Mouse (Mus musculus) B cell, adult 2 months (primary cell): ENCODE measurements around the gene Tefm.
"Not testable (repeated sequence)": the region's sequence is repeated elsewhere in the genome, so short reads cannot be mapped to it uniquely, and the experiment has no call there.

Experiments
- DNase-seq, 2 experiments: peaks; one replicate each; pipeline ENCODE4 v3.0.0; 2022

Tefm gene

DNA sequence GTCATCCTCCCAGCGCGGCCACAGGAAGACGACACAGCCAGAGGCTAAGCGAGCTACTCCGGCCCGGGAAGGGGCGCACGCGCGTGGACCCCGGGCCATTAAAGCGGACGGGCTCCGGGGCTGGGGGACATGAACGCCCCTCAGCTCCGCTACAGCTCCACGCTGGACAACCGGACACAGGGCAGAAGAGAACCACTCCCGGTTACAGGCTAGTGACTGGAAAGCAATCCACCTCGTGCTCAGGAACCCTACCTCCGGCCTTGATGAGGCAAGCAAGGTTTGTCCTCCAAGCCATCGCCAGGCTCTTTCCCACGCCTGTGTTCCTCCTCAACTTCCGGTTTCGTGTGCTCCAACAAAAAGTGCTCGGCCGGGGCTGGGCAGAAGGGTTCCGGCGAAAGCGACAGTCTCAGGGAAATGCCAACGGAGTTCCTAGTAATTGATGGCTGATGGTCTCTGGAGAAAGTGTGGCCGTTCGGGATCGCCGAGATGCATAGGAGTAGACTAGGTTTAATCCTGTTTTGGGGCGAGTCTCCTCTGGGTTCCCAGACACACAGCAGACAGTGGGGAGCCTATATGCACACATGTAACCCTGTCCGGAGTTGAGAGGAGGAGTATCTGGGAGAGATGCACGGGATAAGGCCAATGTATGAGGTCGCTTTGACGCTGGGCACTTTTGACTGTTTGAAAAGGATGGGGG lies at the start of gene Tefm:
Gene Tefm, minus strand, starts transcription at position 351 of the 697 bp plus-strand sequence.
- DNase-seq = peak; percentile 78 to 79

GRCm38 (mm10) chr11:80190280-80190679 lies 48.3 kb upstream of the Tefm start:
- no peak for DNase-seq

- not testable (repeated sequence) for DNase-seq
These were observed 43.5 kb upstream of the Tefm start for GRCm38 (mm10) chr11:80185441-80185976.

GRCm38 (mm10) chr11:80184531-80185071 lies 42.6 kb upstream of the Tefm start:
- DNase-seq = peak in 1 of 2 experiments; percentile 14

GRCm38 (mm10) chr11:80183705-80184255 lies 41.8 kb upstream of the Tefm start, which contains the start of gene Rnf135:
TSS of gene Rnf135 (plus strand) at chr11:80183851.
- DNase-seq = peak; percentile 87 to 89

DNA sequence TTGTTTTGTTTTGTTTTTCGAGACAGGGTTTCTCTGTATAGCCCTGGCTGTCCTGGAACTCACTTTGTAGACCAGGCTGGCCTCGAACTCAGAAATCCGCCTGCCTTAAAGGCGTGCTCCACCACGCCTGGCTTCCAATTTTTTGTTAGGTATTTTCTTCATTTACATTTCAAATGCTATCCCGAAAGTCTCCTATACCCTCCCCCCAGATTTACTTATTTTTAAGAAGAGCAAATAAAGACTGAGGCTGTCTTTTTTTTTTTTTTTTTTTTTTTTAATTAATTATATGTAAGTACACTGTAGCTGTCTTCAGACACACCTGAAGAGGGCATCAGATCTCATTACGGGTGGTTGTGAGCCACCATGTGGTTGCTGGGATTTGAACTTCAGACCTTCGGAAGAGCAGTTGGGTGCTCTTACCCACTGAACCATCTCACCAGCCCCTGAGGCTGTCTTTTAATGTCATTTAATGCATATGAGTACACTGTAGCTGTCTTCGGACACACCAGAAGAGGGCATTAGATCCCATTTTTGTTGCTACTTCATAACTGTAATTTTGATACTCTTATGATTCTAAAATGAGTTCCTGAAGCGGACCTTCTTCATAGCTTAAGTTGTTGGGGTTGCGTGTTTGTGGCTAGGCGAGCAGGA lies 41.2 kb upstream of the Tefm start:
- DNase-seq = not testable (repeated sequence)

GRCm38 (mm10) chr11:80181021-80181749 lies 39.2 kb upstream of the Tefm start:
- peak in 1 of 2 experiments; percentile 31 for DNase-seq

- no peak for DNase-seq
These were observed 36.3 kb upstream of the Tefm start for GRCm38 (mm10) chr11:80178316-80178715.

DNA sequence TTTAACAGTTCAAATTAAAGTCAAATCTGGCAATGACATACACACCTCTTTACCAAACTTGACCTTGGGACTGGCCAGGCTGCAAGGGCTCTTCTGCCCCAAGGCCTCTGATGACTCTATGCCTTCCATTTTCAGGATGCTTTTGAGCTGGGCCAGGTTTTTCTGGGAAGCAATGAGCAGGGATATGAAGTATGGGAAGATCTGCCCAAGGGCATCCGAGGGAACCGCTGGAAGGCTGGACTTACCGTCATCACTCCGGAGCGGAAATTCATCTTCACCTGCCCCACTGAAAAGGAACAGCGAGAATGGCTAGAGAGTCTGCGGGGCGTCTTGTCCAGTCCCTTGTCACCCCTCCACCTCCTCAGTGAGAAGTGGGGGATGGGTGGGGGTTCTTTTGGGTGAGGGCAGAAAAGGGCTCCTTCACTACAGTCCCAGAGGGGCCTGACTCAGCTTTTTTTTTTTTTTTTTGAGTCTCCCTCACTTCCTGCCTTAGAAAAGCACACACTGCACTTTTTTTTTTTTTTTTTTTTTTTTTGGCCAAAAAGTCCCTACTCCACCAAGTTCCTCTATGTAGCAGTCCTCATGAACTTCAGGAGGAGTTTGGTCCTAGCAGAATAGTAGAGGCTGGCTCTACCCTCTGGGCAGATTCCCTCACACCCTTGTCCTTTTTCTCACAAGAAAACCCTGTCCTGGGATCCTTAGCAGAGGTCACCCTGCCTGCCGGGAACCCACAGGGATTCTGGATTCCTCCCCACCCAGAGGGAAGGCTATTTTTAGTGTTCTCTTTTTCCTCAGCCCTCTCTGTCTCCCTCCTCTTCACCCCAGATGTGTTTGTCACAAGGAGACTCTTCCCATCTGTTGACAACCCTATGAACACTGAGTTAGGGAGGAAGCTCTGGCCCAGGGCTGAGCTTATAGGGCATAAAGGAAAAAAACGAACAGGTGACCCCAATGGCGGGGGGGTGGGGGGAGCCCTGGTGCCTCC lies 35.2 kb upstream of the Tefm start:
- DNase-seq = no peak

- no peak for DNase-seq
These were observed 32.1 kb upstream of the Tefm start for GRCm38 (mm10) chr11:80173963-80174670.

GRCm38 (mm10) chr11:80171884-80172283 lies 29.9 kb upstream of the Tefm start:
- DNase-seq = no peak

DNA sequence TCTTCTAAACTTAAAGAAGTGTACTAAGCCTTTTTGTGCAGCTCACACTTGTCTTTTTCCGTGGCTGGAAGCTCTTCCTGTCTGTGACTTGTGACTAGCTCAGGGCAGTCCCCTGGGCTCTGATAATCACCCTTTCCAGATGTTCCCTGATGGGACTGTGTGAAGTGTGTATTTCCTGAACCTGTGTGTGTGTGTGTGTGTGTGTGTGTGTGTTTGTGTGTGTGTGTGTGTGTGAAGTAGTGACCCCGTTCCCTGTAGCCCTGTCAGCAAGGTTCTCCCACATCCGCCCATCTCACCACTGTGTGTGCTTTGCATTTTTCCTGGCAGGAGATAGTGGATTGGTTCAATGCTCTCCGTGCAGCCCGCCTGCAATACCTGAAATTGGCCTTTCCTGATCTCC lies 28.4 kb upstream of the Tefm start:
- DNase-seq = no peak

DNA sequence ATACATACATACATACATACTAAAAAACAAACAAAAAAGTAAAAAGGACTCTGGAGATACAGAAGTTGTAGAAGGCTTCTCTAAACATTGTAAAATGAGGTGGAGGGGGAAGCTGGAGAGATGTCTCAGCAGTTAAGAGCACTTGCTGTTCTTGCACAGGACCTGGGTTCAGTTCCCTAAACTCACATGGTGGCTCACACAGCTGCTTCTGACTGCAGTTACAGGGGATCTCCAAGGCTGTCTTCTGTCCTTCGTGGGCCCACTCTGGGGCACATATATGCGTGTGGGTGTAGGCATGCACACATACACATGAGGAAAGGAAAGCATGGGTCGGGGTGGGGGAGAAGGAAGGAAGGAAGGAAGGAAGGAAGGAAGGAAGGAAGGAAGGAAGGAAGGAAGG lies 27.7 kb upstream of the Tefm start:
- DNase-seq = no peak

DNA sequence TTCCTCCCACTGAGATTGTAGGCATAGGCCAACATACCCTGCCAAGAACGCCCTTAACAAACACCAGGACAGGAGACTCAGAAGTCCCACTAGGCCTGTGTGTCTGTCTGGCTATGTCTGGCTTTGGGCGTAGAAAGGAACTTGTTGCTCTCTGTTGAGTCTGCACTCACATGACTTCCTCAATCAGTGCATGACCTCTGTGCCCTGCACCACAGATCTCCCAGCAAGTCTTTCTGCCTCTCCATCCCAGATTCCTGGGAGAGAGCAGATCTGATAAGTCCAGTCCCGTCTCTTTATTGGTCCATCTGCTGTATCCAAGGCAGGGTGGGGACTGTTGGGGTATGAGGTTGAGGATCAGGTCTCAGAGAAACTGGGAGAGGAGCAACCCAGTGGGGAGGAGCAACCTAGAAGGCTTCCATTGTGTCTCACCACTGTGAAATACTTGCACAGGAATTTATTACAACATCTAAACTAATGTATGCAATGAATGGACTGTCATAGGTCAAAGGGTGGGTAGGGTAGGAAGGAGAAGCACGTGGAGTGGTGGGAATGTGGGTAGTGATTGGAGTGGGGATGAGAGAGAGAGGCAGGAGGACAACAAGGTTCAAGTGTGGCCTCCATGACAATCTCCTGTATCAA lies 26.8 kb upstream of the Tefm start:
- peak; percentile 27 to 36 for DNase-seq

- no peak for DNase-seq
These were observed 26.1 kb upstream of the Tefm start for GRCm38 (mm10) chr11:80168121-80168520.

DNA sequence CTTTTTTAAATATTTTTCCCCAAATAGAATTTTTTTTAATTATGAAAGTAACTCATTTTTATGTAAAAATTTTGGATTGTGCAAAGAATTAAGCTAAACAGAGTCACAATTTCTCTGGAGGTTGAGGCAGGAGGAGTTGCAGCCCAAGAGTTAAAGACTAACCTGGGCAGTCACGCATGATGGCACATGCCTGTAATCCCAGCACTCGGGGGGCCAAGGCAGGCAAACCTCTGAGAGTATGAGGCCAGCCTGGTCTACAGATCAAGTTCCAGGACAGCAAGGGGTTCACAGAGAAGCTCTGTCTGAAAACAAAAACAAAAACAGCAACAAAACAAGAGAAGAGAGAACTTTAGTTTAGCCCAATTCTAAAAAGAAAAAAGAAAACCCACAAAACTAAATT lies 22.2 kb upstream of the Tefm start:
- no peak for DNase-seq

- no peak for DNase-seq
These were observed 21.6 kb upstream of the Tefm start for GRCm38 (mm10) chr11:80163362-80164116.

- DNase-seq = no peak
These were observed 19.1 kb upstream of the Tefm start for GRCm38 (mm10) chr11:80161041-80161440.

GRCm38 (mm10) chr11:80159018-80159417 lies 17.0 kb upstream of the Tefm start:
- DNase-seq = no peak

- no peak for DNase-seq
These were observed 14.9 kb upstream of the Tefm start for GRCm38 (mm10) chr11:80156841-80157240.
